Comparison of ENCODE assay signal across 8 mouse cellular contexts in genomic region chr13:99352758-99353489, GRCm38 (mm10). TPM values are rescaled to one million over a fixed set of nuclear protein-coding genes. Genes with fewer than 3 reads are reported as not detected.
DNase-seq lines count a peak whose midpoint lies in the region; ATAC-seq lines count a peak whose summit lies in the region.

No protein-coding gene starts in this region.

- H3K4me1 ChIP-seq in hindbrain, embryonic 11.5 days (replicated peaks; ENCODE audit: control insufficient read depth, insufficient read depth, low read length), result no peaks in the 10 kb centered on the region

- H3K9me3 ChIP-seq in hindbrain, embryonic 11.5 days (ENCODE audit: control insufficient read depth, low read length), result no peaks in the 10 kb centered on the region

- peak overlapping the region; percentile 57 for H3K9ac ChIP-seq in hindbrain, embryonic 11.5 days (ENCODE audit: low read depth, low read length)

- peak overlapping the region; percentile 35 for H3K4me3 ChIP-seq in hindbrain, embryonic 11.5 days (ENCODE audit: low read depth, low read length)

- 13% methylated on average over 28 of the region's 28 CpGs for WGBS in hindbrain, embryonic 11.5 days

- peak; percentile 96 for DNase-seq in Muller cell, postnatal 12 days (ENCODE audit: inconsistent ontology term)
- peak; percentile 98 for DNase-seq in cerebellum, adult 9-11 months
- DNase-seq in frontal cortex, adult 2 months (ENCODE audit: extremely low spot score in 1 of 2, low spot score in 1 of 2), result peak; percentile 96 to 98
- peak; percentile 95 for DNase-seq in hindbrain, embryonic 11.5 days (ENCODE audit: low spot score)
- DNase-seq in layer of hippocampus, postnatal 10 days (ENCODE audit: low spot score in 2 of 2), result peak; percentile 91 to 95
- peak; percentile 96 for DNase-seq in lung, postnatal 10 days
- DNase-seq in ovary, postnatal 36 days (ENCODE audit: low spot score), result peak; percentile 91
- peak; percentile 91 for DNase-seq in thymus, postnatal 25 days

- H3K4me2 ChIP-seq in hindbrain, embryonic 11.5 days (replicated peaks; ENCODE audit: low read depth, low read length), result peak overlapping the region; percentile 56

- no peaks in the 10 kb centered on the region for H3K36me3 ChIP-seq in hindbrain, embryonic 11.5 days (ENCODE audit: control insufficient read depth, insufficient read depth, low read length)

- H3K27ac ChIP-seq in hindbrain, embryonic 11.5 days (ENCODE audit: low read depth, low read length), result no peak overlapping the region

- H3K27me3 ChIP-seq in hindbrain, embryonic 11.5 days (ENCODE audit: control insufficient read depth, insufficient read depth, low read length), result no peaks in the 10 kb centered on the region

- ATAC-seq in hindbrain, embryonic 11.5 days (ENCODE audit: low FRiP score), result peak; percentile 100

RNA-seq across cellular contexts. Expression of gene Mrps27, which starts 8.3 kb away (rescaled TPM):
- 29.7 and 33.5 TPM in 2 replicates for polyA plus RNA-seq in frontal cortex, adult 2 months (2012; rRNA removed)
- polyA plus RNA-seq in hindbrain, embryonic 11.5 days (2014; fragmentation: Nextera tagmentation; extraction: Ambion mirVana), result 55.6 and 59.2 TPM in 2 replicates
- total RNA-seq in layer of hippocampus, postnatal 10 days (2021), result 10 to 100 TPM; 25.8 to 27.1 TPM

RNA-seq across cellular contexts. Expression of gene Ptcd2, which starts 8.4 kb away (rescaled TPM):
- polyA plus RNA-seq in frontal cortex, adult 2 months (2012; rRNA removed), result 33.3 and 35.3 TPM in 2 replicates
- polyA plus RNA-seq in hindbrain, embryonic 11.5 days (2014; fragmentation: Nextera tagmentation; extraction: Ambion mirVana), result 51.9 and 56.8 TPM in 2 replicates
- 10 to 100 TPM; 29.8 to 31.1 TPM for total RNA-seq in layer of hippocampus, postnatal 10 days (2021)
